In the genomic region with DNA sequence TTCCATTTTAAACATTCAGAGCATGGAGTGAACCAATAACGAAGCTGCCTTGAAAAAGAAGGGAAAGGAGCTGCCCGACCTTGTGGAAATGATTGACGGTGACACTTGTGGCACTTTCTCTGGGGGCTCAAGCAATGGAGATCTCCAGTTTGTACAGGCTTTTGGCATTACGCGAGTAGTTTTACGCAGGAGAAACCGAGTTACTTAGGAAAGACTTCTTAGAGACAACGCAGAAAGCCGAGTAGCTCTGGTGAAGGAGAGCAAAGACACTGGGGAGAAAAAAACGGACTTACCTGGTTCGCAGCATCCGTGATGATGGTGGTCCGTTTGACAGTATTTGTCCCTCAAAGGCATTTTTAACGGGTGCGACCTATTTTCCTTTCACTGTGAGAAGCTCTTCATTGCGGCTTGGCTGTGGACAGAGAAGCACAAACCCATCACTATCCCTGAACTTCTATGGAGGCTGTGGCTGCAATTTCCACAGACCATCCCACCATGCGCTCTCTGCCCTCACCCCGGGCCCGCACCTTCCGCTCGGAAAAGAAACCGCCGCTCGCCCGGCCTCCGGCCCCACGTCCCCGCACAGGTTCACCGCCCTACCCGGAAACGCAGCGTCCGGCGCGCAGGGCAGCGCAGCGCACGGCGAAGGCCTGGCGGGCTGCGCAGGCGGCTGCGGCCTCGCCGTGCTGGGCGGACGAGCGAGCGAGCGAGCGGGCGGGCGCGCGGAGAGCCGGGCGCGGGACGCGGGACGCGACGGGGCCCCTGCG, we compare ENCODE assay signal across 8 mouse cellular contexts.
DNase-seq lines count a peak whose midpoint lies in the region; ATAC-seq and TF ChIP-seq lines count a peak whose summit lies in the region.

No protein-coding gene starts in this region.

- no peak for TF ChIP-seq CTCF in lung, adult 2 months (IDR thresholded peaks at IDR 0.05; ENCODE audit: insufficient read depth, low read length)

- no peak for TF ChIP-seq POLR2A in lung, adult 2 months (IDR thresholded peaks at IDR 0.05; ENCODE audit: borderline replicate concordance, extremely low read depth, low read depth, low read length)

- DNase-seq in 3T3-L1 (ENCODE audit: low read depth, low spot score) (peak; percentile 40), NIH3T3 (ENCODE audit: low read depth) (peak; percentile 58)
- peak; percentile 56 to 60 for DNase-seq in cerebellum, postnatal 14 days
- DNase-seq in gastrocnemius, postnatal 4 days (ENCODE audit: low spot score in 2 of 2), result peak; percentile 23 to 40
- DNase-seq in kidney, adult 9 months, result peak; percentile 13
- DNase-seq in lung, adult 2 months, result peak; percentile 31
- DNase-seq in thymus, postnatal 14 days, result peak; percentile 49

- 6% methylated on average over 62 of the region's 64 CpGs for WGBS in lung, adult 2 months

- H3K4me3 ChIP-seq in lung, adult 2 months (replicated peaks; ENCODE audit: extremely low read depth, low read depth, low read length), result peak overlapping the region; percentile 70

- ATAC-seq in neutrophil, adult 5-6 weeks (ENCODE audit: extremely low read depth, insufficient number of reproducible peaks, low FRiP score, poor library complexity, severe bottlenecking), result 0 out of 2 replicates have a peak, but pooled peaks have one; percentile 6

- peaks cover 5% of the 10 kb centered on the region for H3K4me1 ChIP-seq in lung, adult 2 months (ENCODE audit: control insufficient read depth, insufficient read depth, low read length)

Comparison
In these comparisons a context has a peak if more than half of its experiments do, and no peak if none do; other contexts are left out.
1. Peak in every context shown above with its lines: DNase-seq, ATAC-seq and H3K4me3 ChIP-seq.